Mouse (Mus musculus): ENCODE results near the gene Naa20.

DNA sequence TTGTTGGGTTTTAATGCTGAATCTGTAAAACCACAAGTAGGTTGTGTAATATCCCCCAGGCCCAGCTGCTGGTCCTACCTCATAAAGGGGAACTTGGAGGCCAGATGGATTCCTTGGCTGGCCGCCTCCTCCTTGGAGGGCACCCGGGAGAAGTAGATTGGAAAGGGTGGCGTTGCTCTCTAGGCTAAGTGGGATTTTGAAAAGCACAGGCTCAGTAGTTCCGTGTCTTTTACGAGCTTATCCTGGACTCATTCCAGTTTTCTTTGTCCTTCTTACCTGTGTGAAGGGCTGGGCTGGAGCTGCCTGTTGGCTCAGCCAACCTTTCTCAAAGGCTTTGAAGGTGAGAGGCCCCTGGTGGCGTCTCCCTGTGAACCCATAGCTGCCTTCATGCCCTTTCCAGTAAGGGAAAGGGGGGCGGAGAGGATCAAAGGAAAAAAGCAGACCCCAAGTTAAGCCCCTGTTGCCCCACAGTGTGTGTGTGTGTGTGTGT is 42.4 kb upstream of the Naa20 start:
- no peak; the same call in 1 of the 2 replicates for TF ChIP-seq CTCF (IDR thresholded peaks at IDR 0.05; ENCODE audit: low read depth)
- no peak for TF ChIP-seq EP300 (optimal IDR thresholded peaks at IDR 0.05)
